Mouse (Mus musculus) MN1 (cell line): ENCODE measurements around the gene Pmf1.
A peak's percentile ranks its signal among the peaks of the same experiment; 100 is the strongest.

Experiments
- DNase-seq: peaks from one replicate; pipeline ENCODE4 v3.0.0-alpha.2; 2016; ENCODE audit warnings: low spot score

Gene Pmf1

GRCm38 (mm10) chr3:88354396-88355165 is 55.5 kb downstream of the Pmf1 start:
- peak; percentile 59 for DNase-seq

GRCm38 (mm10) chr3:88352907-88353306 is 57.2 kb downstream of the Pmf1 start:
- DNase-seq = no peak

GRCm38 (mm10) chr3:88350732-88351131 is 59.4 kb downstream of the Pmf1 start:
- DNase-seq = no peak
